Mouse (Mus musculus) megakaryocyte, adult 5-6 weeks (primary cell): Measurements from ENCODE around the gene Pcx. TPM values are rescaled to one million over a fixed set of nuclear protein-coding genes. Genes with fewer than 3 reads are reported as not detected.

Source experiments
- total RNA-seq, 2 experiments: library from RNA; stranded (forward) in 1 of 2; stranded (reverse) in 1 of 2; fragments of 153-499, 151-499 nt in 1 of 2; fragments of 221-1000, 200-1000 nt in 1 of 2; gene quantifications; 2 replicates each; pipeline versions ENCODE4 v1.2.3 to v1.2.4; 2015 to 2017

Gene Pcx
- total RNA-seq, 2 experiments from 2014 or later: 0.22 to 0.62 TPM

Other genes with a start within 250 kb of the Pcx start
- 15.9 and 16.5 TPM in 2 replicates for gene Ssh3, start 241.3 kb upstream of the Pcx start, total RNA-seq (2015)
- 17.2 and 19.8 TPM in 2 replicates for gene Ssh3, start 241.3 kb upstream of the Pcx start, total RNA-seq (2017)
- gene Ankrd13d, start 227.3 kb upstream of the Pcx start, total RNA-seq (2015): 6.5 and 7.2 TPM in 2 replicates
- gene Ankrd13d, start 227.3 kb upstream of the Pcx start, total RNA-seq (2017): 8.7 and 10.5 TPM in 2 replicates
- 278 TPM in 2 replicates for gene Grk2, start 204.2 kb upstream of the Pcx start, total RNA-seq (2015)
- 231 and 296 TPM in 2 replicates for gene Grk2, start 204.2 kb upstream of the Pcx start, total RNA-seq (2017)
- gene Kdm2a, start 112.2 kb upstream of the Pcx start, total RNA-seq (2015): 60.4 and 63.0 TPM in 2 replicates
- gene Kdm2a, start 112.2 kb upstream of the Pcx start, total RNA-seq (2017): 54.7 and 72.5 TPM in 2 replicates
- not detected in 2 replicates for gene Rhod, start 71.0 kb upstream of the Pcx start, total RNA-seq (2015)
- gene Rhod, start 71.0 kb upstream of the Pcx start, total RNA-seq (2017): not detected in 2 replicates
- gene Syt12, start 33.0 kb upstream of the Pcx start, total RNA-seq (2015): not detected in 2 replicates
- not detected in 2 replicates for gene Syt12, start 33.0 kb upstream of the Pcx start, total RNA-seq (2017)
- not detected in 2 replicates for gene 2010003K11Rik, start 11.9 kb upstream of the Pcx start, total RNA-seq (2015)
- gene 2010003K11Rik, start 11.9 kb upstream of the Pcx start, total RNA-seq (2017): not detected in 2 replicates
- 0.09 and 0.30 TPM in 2 replicates for gene Lrfn4, start 105.2 kb downstream of the Pcx start, total RNA-seq (2015)
- gene Lrfn4, start 105.2 kb downstream of the Pcx start, total RNA-seq (2017): 0.29 and 0.65 TPM in 2 replicates
- 18.4 and 23.4 TPM in 2 replicates for gene Rce1, start 115.2 kb downstream of the Pcx start, total RNA-seq (2015)
- gene Rce1, start 115.2 kb downstream of the Pcx start, total RNA-seq (2017): 12.4 and 20.0 TPM in 2 replicates
- not detected in 2 replicates for gene Gm960, start 188.2 kb downstream of the Pcx start, total RNA-seq (2015)
- not detected in 2 replicates for gene Gm960, start 188.2 kb downstream of the Pcx start, total RNA-seq (2017)
- gene Sptbn2, start 200.7 kb downstream of the Pcx start, total RNA-seq (2015): not detected in 2 replicates
- not detected in 2 replicates for gene Sptbn2, start 200.7 kb downstream of the Pcx start, total RNA-seq (2017)
- 13.3 and 14.9 TPM in 2 replicates for gene Rbm4b, start 246.0 kb downstream of the Pcx start, total RNA-seq (2015)
- gene Rbm4b, start 246.0 kb downstream of the Pcx start, total RNA-seq (2017): 10.8 and 14.2 TPM in 2 replicates